ENCODE assay signal across 8 mouse cellular contexts in the genomic region with DNA sequence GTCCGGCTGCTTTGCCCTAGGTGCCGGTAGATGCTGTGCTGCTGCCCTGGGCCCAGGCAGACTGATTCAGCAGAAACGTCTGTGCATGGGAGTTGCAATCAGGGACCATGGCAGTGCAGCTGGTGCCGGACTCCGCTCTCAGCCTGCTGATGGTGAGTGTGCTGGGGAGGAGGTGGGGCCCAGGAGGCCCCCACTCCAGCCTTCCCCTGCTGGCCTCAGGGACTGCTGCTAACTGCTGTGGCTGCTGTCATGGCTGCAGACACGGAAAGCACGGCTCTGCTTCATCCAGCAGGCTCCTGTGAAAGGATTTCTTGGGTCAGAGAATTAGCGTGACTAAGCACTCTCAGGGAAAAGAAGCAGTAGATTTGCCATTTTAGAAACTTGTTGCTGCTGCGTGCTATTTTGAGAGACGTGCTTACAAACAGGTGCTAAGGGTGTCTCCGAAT. TPM values are rescaled to one million over a fixed set of nuclear protein-coding genes. Genes with fewer than 3 reads are reported as not detected.
DNase-seq lines count a peak whose midpoint lies in the region; ATAC-seq and TF ChIP-seq lines count a peak whose summit lies in the region.

No protein-coding gene starts in this region.

- intact Hi-C loops in heart, postnatal 36 days (cut with DNase I) = no loop called here

- H3K27ac ChIP-seq in heart, embryonic 12.5 days (ENCODE audit: poor library complexity, severe bottlenecking) = no peak overlapping the region
- peak overlapping the region; percentile 69 for H3K27ac ChIP-seq in neural tube, embryonic 13.5 days (replicated peaks)
- H3K27ac ChIP-seq in liver, postnatal 0 days (ENCODE audit: low read depth) = no peak overlapping the region

- DNase-seq in heart, postnatal 36 days = no peak
- DNase-seq in cerebellum, adult 9-10 months = peak; percentile 15
- DNase-seq in frontal cortex, adult 2 months (ENCODE audit: extremely low spot score in 1 of 2, low spot score in 1 of 2) = peak; percentile 14 to 52
- DNase-seq in left cerebral cortex, adult 11 months (ENCODE audit: low spot score) = peak; percentile 17
- DNase-seq in urinary bladder, adult 2 months (ENCODE audit: low spot score) = no peak
- no peak for DNase-seq in liver, postnatal 0 days

- H3K4me2 ChIP-seq in heart, embryonic 12.5 days = peak overlapping the region; percentile 46
- H3K4me2 ChIP-seq in neural tube, embryonic 13.5 days = peak overlapping the region; percentile 39
- no peak overlapping the region for H3K4me2 ChIP-seq in liver, postnatal 0 days (ENCODE audit: low read depth, low read length)

- H3K4me3 ChIP-seq in heart, embryonic 12.5 days = peak overlapping the region; percentile 11; the same call in 1 of the 2 replicates
- H3K4me3 ChIP-seq in neural tube, embryonic 13.5 days = peak overlapping the region; percentile 13
- no peak overlapping the region for H3K4me3 ChIP-seq in liver, postnatal 0 days (ENCODE audit: low read depth, low read length)

- no peaks in the 10 kb centered on the region for H3K9me3 ChIP-seq in heart, embryonic 12.5 days (replicated peaks)
- no peaks in the 10 kb centered on the region for H3K9me3 ChIP-seq in neural tube, embryonic 13.5 days
- H3K9me3 ChIP-seq in liver, postnatal 0 days (ENCODE audit: low read length) = no peaks in the 10 kb centered on the region

- H3K4me1 ChIP-seq in heart, embryonic 12.5 days (replicated peaks) = peaks cover 7% of the 10 kb centered on the region; the same call in 1 of the 2 replicates
- H3K4me1 ChIP-seq in neural tube, embryonic 13.5 days (replicated peaks) = peaks cover 30% of the 10 kb centered on the region
- no peaks in the 10 kb centered on the region for H3K4me1 ChIP-seq in liver, postnatal 0 days (ENCODE audit: insufficient read depth)

- no peaks in the 10 kb centered on the region for H3K27me3 ChIP-seq in heart, embryonic 12.5 days (replicated peaks)
- H3K27me3 ChIP-seq in neural tube, embryonic 13.5 days = no peaks in the 10 kb centered on the region
- H3K27me3 ChIP-seq in liver, postnatal 0 days (ENCODE audit: insufficient read depth, low read length) = no peaks in the 10 kb centered on the region

- no peak for TF ChIP-seq EP300 in liver, postnatal 0 days (IDR thresholded peaks at IDR 0.05; ENCODE audit: low read depth)

- TF ChIP-seq CTCF in liver, postnatal 0 days (IDR thresholded peaks at IDR 0.05; ENCODE audit: low read depth) = no peak

- no peak overlapping the region for H3K9ac ChIP-seq in heart, embryonic 12.5 days
- peak overlapping the region; percentile 58 for H3K9ac ChIP-seq in neural tube, embryonic 13.5 days
- no peak overlapping the region for H3K9ac ChIP-seq in liver, postnatal 0 days (replicated peaks)

- 39% methylated on average over 11 of the region's 11 CpGs for WGBS in heart, embryonic 12.5 days
- 25% methylated on average over 11 of the region's 11 CpGs for WGBS in neural tube, embryonic 13.5 days
- 57% methylated on average over 11 of the region's 11 CpGs for WGBS in liver, postnatal 0 days (ENCODE audit: insufficient replicate concordance)

- ATAC-seq in heart, embryonic 12.5 days (ENCODE audit: insufficient number of reproducible peaks, low FRiP score) = no peak
- peak; percentile 90 for ATAC-seq in neural tube, embryonic 13.5 days (ENCODE audit: low read depth)
- no peak for ATAC-seq in liver, postnatal 0 days

- no peaks in the 10 kb centered on the region for H3K36me3 ChIP-seq in heart, embryonic 12.5 days
- no peaks in the 10 kb centered on the region for H3K36me3 ChIP-seq in neural tube, embryonic 13.5 days
- no peaks in the 10 kb centered on the region for H3K36me3 ChIP-seq in liver, postnatal 0 days (replicated peaks; ENCODE audit: insufficient read depth, low read length)

RNA-seq across cellular contexts. Expression of a gene that starts 0.9 kb away (rescaled TPM):
- polyA plus RNA-seq in heart, embryonic 12.5 days (2016; fragmentation: Nextera tagmentation; extraction: Ambion mirVana) = 23.2 and 24.0 TPM in 2 replicates
- 10 to 100 TPM; 18.0 to 26.1 TPM for total RNA-seq in heart, postnatal 36 days (2021)
- 39.5 and 41.4 TPM in 2 replicates for polyA plus RNA-seq in frontal cortex, adult 2 months (2012; rRNA removed)
- polyA plus RNA-seq in neural tube, embryonic 13.5 days (2015; fragmentation: Nextera tagmentation; extraction: Ambion mirVana) = 49.2 and 51.0 TPM in 2 replicates
- polyA plus RNA-seq in urinary bladder, adult 2 months (2012; rRNA removed) = 7.1 and 10.4 TPM in 2 replicates
- 4.8 and 6.6 TPM in 2 replicates for polyA plus RNA-seq in liver, postnatal 0 days (2015; fragmentation: Nextera tagmentation; extraction: Ambion mirVana)

Comparison
In these comparisons a context has a peak if more than half of its experiments do, and no peak if none do; other contexts are left out.
1. DNase-seq: peak in cerebellum, adult 9-10 months (single experiment), frontal cortex, adult 2 months (2 of 2) and left cerebral cortex, adult 11 months (single experiment); none in heart, postnatal 36 days (0 of 2), urinary bladder, adult 2 months (single experiment) and liver, postnatal 0 days (single experiment).